Mouse (Mus musculus) gastrocnemius, adult 18-20 months (tissue): Measurements from ENCODE around the gene Slc5a10. TPM values are rescaled to one million over a fixed set of nuclear protein-coding genes. Genes with fewer than 3 reads are reported as not detected.

ENCODE experiments used
- DNase-seq: peaks from one replicate; pipeline ENCODE4 v3.0.0; 2021; ENCODE audit warnings: low spot score
- long read RNA-seq, 2 experiments: library from polyadenylated mRNA; stranded (forward); transcript quantifications; one replicate each; pipeline ENCODE4 v2.0.0; 2021
- total RNA-seq, 2 experiments: library from RNA; stranded (reverse); gene quantifications; 2 replicates each; pipeline ENCODE4 v1.2.3; 2021

The Slc5a10 gene
- not detected for total RNA-seq
- long read RNA-seq, experiment 1: 0 reads
- long read RNA-seq, experiment 2: 0 reads

DNA sequence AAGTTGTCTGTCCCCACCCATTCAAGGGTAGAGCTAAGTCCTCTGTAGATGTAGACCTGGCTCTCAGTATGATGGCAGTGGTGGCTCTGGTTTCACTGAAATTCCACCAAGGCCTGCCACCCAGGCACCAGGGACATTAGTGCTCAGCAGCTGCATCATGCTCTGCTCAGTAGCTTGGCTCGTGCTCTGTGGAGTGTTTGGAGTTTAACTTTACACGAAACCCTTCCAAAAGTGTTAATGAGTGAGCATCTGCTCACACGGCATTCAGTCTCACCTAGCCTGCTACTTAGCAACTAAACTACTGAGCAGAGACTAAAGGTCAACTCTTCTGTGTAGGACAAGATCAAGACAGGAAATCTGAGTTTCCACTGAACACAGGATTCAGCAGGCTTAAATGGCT, at the start of gene Slc5a10:
Slc5a10 (minus strand) TSS at position 191 of the 400 bp plus-strand sequence.
- DNase-seq: no peak

DNA sequence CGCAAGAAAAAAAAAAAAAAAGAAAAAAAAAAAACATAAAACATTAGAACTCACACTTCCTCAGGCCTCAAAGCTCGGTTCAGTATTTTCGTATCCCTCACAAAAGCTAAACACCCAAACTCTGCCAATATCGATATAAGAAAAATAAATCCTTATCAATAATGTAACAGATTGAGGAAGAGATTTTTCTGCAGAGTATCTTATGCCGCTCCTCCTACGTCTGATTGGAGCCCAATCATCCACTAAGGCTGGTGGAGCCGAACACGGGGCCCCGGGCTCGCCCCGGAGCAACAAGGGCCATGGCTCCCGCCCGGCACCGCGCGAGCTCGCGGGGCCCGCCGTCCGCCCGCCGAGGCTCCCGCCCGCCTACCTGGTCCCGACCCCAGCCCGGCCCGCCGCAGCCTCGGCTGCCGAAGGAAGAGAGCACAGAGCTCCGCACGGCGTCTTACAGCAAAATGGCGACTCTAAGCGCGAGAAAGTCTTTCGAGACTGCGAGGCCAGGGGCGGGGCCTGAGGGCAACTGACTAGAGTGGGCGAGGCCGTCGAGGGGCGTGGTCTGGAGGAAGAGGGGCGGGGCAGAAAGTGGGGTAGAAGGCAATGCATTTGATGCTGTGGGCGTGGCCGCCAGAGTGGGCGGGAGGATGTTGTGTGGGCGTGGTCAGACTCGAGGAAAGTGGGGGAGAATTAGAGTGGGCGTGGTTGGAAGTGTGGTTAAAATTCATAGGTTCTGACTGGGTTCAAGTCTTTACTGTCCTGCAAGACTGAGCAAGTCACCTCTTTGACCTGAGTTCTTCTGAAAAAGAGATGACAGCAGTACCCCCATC, 41.2 kb upstream of the Slc5a10 start, which contains the start of gene Prpsap2:
Prpsap2 (minus strand) TSS at position 505 of the 824 bp plus-strand sequence.
- peak; percentile 100 for DNase-seq

DNA sequence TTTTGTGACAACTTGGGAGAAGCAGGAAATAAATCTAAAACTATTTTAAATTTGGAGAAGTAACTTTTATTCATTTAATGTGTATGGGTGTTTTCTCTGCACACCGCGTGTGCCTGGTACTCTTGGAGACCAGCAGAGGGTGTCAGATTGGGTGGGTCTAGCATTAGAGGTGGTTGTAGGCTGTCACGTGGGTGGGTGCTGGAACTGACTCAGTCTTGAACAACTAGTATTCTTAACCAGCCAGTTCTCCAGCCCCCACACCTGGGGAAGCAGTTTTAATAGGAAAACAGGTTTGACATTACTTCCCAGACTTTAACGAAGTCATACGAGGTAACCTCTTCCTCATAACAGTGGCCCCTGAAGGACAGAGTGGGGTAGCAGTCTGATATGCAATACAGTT, 39.9 kb upstream of the Slc5a10 start:
- DNase-seq: no peak

DNA sequence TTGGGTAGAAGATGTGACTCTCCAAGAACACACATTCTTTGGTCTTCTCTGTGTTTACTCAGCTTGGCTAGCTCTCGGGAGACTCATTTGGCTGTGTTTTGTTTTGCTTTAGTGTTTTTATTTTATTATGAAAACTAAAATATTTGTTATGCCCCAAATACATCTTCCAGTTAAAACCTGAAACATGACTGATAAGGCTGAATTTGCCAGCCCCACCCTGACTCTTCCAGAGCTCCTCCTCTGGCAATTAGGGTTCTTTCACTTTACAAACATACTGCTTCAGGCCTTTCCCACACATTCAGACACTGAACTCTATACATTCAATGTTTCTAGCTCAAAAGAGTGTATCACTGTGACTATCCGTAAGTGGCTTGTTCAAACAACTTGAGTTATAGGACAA, 36.5 kb upstream of the Slc5a10 start:
- no peak for DNase-seq

DNA sequence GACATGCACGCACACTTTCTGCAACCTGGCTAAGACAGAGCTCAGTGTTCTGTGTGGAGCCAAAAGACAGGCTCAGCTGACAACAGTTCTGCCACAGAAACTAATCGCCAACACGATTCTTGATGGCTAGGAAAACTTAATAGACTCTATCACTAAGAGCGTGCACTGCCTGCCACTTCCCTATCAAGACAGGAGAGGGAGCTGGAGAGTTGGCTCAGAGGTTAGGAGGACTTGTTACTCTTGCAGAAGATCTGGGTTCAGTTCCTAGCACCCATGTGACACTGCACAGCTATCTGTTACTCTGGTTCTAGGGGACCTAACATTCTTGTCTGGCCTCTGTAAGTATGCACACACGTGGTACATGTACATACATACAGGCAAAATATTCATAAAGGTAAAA, 31.0 kb upstream of the Slc5a10 start:
- DNase-seq: no peak

DNA sequence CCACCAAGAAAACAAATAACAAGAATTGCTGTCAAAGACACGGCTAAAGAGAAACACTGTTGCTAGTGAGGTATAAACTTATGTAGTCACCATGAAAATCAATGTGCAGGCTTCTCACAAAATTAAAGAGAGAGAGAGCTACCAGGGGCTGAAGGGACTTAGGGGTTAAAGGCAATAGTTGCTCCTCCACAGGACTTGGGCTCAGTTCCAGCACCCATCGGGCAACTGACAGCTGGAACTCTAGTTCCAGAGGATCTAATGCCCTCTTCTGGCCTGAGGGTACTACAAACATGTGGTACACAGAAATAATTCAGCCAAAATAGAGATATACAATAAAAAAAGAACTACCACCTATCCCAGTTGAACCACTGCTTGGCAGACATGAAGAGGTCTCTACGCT, 26.5 kb upstream of the Slc5a10 start:
- no peak for DNase-seq

DNA sequence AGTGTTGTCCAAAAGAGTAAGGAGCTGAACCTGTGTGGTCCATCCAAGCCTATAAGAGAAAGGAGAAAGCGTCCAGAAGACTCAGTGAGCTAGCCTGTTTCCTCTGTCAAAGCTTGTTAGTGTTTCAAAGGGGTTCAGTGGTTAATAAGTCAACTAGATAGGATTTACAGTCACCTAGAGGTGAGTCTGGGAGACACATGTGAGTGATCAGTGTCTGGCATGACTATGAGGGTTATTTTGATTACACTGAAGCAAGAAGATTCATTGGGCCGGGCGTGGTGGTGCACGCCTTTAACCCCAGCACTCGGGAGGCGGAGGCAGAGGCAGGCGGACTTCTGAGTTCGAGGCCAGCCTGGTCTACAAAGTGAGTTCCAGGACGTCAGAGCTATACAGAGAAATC, 25.2 kb upstream of the Slc5a10 start:
- DNase-seq: no peak

DNA sequence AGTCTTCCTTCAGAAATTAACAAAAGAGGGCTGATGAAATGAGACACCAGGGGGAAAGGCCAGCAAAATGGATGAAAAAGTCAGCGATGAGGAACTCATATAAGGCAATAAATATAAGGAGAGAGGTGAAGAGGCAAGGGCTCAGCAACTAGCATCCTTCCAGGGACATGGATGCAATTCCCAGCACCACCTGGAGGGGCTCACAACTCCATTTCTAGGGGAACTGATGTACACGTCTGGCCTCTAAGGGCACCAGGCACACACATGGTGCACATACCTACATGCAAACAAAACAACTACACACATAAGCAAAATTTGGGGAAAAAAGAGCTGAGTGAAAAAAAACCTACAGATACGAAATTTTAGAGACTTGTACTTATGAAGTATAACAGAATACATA, 23.8 kb upstream of the Slc5a10 start:
- no peak for DNase-seq

DNA sequence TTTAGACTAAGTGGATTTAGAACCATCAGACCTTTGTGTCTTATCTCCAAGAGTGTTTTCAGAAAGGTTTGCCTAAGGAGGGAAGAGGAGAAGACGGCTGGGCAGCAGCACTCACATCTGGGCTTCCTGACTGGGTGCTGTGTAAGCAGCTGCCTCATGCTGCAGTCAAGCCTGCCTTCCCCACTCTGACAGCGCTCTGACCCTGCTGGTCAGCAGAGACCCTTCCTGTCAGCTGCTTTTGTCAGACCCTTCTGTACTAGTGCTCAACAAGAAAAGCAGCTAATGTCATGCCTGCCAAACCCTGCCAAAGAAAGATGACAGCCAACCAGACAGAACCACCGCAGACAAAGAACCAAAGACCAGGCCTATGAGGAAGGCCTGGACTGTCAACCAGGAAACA, 23.1 kb upstream of the Slc5a10 start:
- no peak for DNase-seq

DNA sequence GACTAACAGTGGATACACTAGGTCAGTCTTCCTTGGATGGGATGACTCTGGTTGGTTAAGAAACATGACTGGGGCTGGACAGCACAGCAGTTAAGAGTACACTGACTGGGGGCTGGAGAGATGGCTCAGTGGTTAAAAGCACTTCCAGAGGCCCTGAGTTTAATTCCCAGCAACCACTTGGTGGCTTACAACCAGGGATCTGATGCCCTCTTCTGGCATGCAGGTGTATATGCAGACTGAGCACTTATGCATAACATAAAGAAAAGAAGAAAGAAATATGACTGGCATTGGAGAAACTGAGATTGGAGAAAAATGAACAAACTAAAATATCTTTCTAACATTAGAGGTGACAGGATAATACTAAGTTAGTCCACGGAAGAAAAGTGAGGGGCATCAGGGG, 19.9 kb upstream of the Slc5a10 start:
- DNase-seq: no peak

DNA sequence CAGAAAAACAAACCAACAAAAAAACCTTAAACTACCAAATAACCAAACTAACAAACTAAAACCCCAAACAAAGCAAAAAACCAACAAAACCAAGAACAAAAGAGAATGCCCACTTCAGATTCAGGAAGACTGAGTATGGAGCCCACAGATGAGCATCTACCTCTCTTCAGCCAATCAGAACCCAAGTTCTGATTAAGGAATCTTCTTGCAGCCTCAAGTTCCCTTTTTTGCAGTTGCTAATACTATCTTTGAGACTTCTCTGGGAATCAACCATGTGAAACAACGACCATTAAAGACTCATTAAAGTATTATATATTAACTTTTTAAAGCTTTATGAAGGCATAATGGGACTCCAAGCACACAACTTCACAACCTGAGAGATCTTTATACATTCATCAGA, 16.7 kb upstream of the Slc5a10 start:
- DNase-seq: no peak

DNA sequence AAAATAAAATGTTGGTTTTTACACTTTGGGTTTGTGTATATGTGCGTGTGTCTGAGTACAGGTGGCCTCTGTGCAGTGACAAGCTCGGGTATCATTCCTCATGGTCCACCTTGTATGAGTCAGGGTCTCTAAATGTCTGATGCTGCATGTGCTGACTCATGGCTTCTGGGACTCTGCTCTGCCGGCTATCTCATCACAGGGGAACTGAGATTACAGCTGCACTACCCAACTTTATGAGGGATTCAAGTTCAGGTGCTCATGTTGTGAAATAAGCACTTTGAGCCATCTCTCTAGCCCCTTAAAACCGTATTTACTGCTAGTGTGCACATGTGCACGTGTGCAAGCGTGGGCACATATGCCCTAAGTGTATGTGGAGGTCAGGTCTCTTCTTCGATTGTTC, 12.0 kb upstream of the Slc5a10 start:
- no peak for DNase-seq

DNA sequence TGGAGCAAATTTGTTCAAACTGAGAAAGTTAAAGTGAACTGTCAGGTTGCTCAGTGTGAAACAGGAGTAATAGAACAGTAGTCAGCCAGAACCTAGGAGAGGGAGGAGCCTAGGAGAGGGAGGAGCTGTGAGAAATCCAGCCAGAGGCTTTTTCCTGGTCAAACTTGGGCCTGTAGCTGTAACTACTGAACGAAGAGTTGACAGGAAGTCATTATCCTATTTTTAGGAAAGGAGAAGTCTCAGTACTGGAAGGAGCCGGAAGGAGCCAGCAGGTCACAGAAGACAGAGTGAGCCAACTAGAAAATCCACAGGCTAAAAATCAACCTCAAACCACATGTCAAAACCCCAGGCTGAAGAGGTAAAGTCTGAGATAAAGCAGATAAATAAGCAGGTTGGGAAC, 7.4 kb upstream of the Slc5a10 start:
- DNase-seq: no peak

DNA sequence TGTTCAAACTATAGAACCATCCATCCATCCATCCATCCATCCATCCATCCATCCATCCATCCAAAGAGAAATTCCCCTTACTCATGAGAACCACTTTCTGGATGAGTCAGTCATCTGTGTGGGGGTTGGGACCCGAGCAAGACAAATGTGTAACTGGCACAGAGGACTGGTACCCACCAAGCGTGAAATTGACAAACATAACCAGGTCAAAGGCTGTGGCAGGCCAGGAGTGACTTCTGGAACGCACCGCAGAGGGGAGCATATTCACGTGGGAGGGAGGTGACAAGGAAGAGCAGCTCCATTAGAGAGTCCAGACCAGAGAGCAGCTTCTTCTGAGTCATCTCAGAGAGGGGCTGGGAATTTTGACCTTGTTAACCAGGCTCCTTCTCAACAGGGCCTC, 1.5 kb upstream of the Slc5a10 start:
- DNase-seq: no peak

DNA sequence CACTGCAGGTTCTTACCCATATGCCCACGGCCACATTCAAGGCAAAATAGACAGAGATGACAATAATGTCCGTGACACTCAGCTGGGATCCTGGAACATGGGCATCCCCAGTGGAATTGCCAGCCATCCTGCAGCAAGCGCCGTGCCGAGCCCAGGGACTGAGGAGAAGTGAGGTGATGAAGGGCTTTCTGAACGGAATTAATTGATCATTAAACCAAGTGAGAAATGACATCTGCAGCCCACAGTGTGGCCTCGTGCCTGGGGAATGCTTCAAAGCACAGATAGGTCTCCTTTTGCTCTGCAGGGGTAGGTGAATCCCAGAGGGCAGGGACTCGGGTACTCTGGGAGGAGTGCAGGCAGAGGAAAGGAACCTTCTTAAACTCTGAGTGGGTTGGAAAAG, 800 bp downstream of the Slc5a10 start:
- DNase-seq: no peak

DNA sequence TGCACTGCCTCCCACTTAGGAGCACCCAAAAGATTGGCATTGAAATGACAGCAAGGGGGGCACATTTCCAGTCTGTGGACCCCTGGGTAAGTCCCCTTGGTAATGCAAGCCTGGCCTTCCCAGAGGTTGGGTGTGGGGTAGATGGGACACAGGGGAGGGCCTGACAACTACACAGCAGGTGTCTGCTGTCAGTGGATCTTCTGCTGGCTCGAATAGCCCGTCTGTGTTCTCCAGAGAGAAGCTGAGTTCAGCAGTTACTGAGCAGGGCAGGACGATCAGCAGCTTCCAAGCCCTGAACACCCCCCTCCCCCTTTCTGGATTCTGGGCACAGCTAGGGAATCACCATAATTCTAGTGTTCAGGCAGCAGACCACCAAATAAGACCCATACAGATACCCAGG, 1.2 kb downstream of the Slc5a10 start:
- no peak for DNase-seq

DNA sequence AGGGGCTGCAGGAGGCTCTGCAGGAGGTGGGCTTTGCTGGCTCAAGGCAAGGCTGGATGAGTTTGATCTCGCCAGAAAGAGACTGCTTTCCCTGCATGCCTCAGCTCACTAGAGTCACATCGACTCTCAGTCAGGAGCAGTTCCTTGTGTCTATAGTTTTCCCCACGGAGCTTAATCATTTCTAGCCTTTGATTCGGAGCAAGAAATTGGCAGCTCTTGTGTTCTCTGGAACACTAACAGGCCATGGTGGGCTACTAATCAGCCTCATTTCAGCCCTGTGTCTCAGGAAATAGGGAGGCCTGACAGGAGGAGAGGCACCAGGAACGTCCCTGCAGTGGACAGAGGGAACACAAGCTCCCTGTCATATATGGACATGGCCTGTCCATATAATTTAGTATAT, 2.6 kb downstream of the Slc5a10 start:
- DNase-seq: no peak

DNA sequence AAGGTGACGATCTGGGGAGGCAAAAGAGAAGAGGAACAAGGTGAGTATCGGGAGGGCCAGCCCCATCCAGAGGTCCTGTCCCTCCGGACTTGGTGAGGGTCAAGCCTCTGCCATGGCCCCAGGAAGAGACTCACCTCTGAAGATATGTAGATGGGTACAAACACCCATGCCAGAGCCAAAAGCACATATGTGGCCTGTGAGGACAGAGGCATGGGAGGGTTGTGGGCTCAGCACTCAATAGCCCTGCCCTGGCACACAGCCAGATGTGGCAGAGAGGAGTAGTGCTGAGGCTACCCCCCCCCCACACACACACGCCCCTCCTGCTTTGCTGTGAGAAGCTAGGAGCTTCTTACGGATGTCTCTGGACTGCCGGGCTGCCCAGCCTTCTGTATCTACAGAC, 5.5 kb downstream of the Slc5a10 start:
- DNase-seq: no peak

DNA sequence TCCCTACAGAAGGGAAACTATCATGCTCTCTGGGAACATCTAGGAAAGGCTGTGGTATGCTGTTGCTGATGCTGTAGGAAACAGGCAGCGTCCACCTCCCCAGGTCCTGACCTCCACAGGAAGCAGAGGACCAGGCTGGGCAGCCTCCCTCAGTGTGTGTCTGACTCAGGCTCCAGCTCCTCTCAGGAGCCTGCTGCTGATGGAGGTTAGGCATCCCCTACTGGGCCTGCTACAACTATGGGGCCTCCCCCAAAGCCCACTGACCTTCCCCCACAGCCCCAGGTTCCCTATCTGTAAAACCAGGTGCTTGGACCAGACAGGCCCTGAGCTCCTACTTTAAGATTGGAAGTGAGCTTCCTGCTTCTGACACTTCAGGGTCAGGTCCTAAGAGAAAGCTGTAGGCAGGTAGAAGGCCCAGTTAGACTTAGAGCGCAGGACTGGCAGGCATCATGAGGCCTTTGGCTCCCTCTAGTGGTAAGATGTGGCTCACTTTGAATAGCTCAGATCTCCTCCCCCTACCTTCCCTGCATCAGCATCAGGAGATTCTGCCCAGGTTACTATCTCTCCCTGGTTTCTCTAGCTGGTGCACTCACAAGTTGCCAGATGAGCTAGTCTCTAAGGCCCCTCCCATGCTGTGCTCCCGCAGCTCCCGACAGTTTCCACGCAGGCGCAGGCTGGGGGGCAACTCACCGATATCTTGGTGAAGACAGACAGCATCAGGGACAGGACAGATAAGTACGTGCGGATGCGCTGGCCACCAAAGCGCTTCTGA, 6.1 kb downstream of the Slc5a10 start:
- peak; percentile 83 for DNase-seq

DNA sequence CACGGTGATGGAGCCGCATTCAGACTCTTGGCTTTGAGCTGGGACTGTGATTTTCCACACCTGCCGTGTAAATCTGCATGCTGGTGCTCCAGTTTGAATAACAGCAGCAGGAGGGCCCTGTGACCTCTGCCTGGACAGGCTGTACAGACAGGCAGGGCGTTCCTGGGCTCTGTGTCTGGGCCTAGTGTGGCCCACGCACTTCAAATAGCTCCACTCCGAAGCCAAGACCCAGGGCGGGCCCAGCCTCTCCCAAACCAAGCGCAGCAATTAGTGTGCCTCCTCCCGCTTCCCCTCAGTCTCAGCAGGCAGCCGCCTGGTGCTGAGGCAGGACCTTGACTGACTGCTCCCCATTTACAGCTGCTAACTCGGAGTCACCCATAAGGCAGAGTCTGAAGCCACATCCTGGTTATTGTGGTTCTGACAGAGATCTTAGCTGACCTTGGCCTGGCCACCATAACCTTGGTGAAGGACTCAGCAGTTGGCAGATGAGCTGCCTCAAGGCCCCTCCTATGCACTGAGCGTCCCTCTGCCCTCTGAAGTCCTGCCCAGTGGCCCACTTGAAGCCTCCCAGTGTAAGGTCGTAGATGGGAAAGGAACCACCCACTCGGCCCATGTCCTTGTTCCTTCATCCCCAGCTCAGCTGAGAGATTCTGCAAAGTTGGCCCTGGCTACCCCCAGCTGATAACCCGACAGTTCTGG, 7.3 kb downstream of the Slc5a10 start:
- DNase-seq: peak; percentile 32

DNA sequence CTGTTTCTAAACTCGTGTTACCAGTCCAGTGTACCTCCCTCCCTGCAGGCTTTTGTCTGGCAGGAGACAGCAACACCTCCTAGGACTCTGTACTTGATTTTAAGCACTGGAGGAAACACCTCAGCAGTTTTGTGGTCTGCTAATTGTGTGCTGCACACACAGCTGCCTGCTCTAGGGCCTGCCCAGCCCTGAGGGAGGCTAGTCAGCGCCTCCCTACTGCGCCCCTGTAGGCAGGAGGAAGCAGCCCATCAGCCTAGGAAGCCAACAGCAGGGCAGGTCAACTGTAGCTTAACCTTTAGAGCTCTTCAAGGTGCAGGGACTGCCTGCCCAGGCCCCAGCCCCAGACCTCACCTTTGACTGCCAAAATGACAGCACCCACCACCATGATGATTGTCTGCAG, 11.7 kb downstream of the Slc5a10 start:
- DNase-seq: no peak

DNA sequence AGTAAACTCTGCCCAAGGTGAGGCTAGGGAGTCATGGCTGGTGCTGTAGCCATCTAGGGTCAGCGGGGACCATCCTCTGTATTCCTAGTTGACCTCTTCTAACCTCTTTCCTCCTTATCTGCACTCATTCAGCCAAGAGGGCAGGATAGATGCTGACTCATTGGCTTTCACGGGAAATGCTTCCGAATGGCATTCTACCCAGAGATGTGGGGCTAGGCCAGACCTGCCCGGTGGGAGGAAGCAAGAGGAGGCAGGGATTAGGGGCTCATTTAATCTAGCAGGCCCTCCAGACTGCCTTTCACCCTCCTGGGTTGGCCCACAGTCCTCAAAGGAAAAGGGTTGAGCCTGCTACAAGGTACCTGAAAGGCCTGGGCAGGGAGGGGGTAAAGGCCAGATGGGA, 14.4 kb downstream of the Slc5a10 start:
- DNase-seq: no peak
